Mouse (Mus musculus): ENCODE measurements around the gene Prcc. TPM values are rescaled to one million over a fixed set of nuclear protein-coding genes. Genes with fewer than 3 reads are reported as not detected.

Gene Prcc
- polyA plus RNA-seq, 1 experiment from 2014 or later, result 4.5 TPM

DNA sequence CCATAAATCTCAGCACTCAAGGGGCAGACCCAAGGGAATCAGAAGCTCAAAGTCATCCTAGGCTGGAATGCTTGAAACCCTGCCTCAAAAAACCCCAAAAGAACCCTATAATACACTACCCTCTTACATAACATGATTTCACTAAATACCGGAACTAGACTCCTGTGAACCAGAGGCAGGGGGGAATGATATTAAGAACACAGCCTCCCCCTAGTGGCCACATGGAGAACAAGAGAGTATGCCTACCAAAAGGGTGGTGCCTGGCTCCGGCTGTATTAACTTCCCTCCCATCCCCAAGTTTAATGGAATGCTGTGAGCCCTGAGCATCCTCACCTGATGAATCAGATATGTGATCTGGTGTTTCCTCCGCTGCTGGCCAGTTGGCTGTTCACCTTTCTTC, 25.6 kb downstream of the Prcc start:
- no peak overlapping the region for H3K4me2 ChIP-seq (ENCODE audit: low read depth, low read length)
- peaks cover 59% of the 10 kb centered on the region for H3K36me3 ChIP-seq (replicated peaks; ENCODE audit: insufficient read depth, low read length)
- no peaks in the 10 kb centered on the region for H3K27me3 ChIP-seq (ENCODE audit: insufficient read depth, low read length)
- DNase-seq (peak; percentile 60), ATAC-seq (peak; percentile 43; the same call in 1 of the 2 replicates)
- H3K9me3 ChIP-seq (ENCODE audit: low read length), result no peaks in the 10 kb centered on the region
- no peak overlapping the region for H3K27ac ChIP-seq (ENCODE audit: low read depth)
- H3K9ac ChIP-seq (replicated peaks), result no peak overlapping the region
- TF ChIP-seq CTCF (IDR thresholded peaks at IDR 0.05; ENCODE audit: low read depth) (peak; percentile 88), EP300 (IDR thresholded peaks at IDR 0.05; ENCODE audit: low read depth) (no peak)
- H3K4me3 ChIP-seq (ENCODE audit: low read depth, low read length), result no peak overlapping the region
- H3K4me1 ChIP-seq (ENCODE audit: insufficient read depth), result no peaks in the 10 kb centered on the region
- WGBS (ENCODE audit: insufficient replicate concordance), result 28% methylated on average over 3 of the region's 3 CpGs

DNA sequence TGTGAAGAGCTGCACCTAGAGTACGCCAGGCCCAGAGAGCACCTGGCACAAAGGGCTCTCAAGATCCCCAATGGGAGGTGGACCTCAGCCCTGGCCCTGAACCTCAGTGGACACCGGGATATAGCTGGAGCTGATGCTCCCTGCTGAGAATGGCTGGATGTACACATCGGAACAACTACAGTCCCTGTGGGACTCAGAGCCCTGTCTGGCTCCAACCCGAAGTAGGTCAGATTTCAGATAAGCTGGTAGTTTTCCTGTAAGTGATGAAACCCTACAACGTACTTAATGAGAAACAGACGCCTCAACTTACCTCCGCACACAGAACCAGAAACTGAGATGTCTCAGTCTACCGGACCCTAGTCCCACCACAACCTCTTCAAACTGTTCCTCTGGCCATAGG, 27.7 kb downstream of the Prcc start:
- no peaks in the 10 kb centered on the region for H3K9me3 ChIP-seq (ENCODE audit: low read length)
- peaks cover 46% of the 10 kb centered on the region for H3K36me3 ChIP-seq (replicated peaks; ENCODE audit: insufficient read depth, low read length)
- no peak for TF ChIP-seq CTCF (IDR thresholded peaks at IDR 0.05; ENCODE audit: low read depth)
- TF ChIP-seq EP300 (IDR thresholded peaks at IDR 0.05; ENCODE audit: low read depth), result no peak
- H3K27ac ChIP-seq (ENCODE audit: low read depth), result no peak overlapping the region
- 93% methylated on average over 8 of the region's 8 CpGs for WGBS (ENCODE audit: insufficient replicate concordance)
- H3K9ac ChIP-seq (replicated peaks), result no peak overlapping the region
- DNase-seq, result no peak
- H3K27me3 ChIP-seq (ENCODE audit: insufficient read depth, low read length), result no peaks in the 10 kb centered on the region
- no peak for ATAC-seq
- H3K4me1 ChIP-seq (ENCODE audit: insufficient read depth), result no peaks in the 10 kb centered on the region
- no peak overlapping the region for H3K4me3 ChIP-seq (ENCODE audit: low read depth, low read length)
- H3K4me2 ChIP-seq (ENCODE audit: low read depth, low read length), result no peak overlapping the region

DNA sequence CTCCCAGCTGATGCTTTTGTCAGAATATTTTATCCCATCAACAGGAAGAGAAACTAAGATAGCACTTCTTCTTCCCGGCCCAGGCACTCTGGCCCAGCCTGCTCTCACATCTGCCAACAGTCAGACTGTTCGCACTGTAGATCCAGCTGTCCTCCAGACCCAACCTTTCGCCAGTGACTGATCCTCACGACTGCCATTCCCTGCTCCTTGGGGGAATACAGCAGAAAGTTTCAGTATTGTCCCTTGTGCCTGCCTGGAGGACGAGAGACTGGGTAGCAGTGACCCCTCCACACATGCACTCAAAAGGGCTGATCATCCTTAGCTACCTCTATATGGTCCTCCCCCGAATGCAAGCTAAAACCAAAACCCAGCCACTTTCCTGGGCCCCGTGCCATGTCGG, 29.5 kb downstream of the Prcc start:
- ATAC-seq, result no peak
- no peak for DNase-seq
- no peak overlapping the region for H3K27ac ChIP-seq (ENCODE audit: low read depth)
- WGBS (ENCODE audit: insufficient replicate concordance), result 80% methylated on average over 8 of the region's 8 CpGs
- H3K4me3 ChIP-seq (ENCODE audit: low read depth, low read length), result no peak overlapping the region
- no peaks in the 10 kb centered on the region for H3K27me3 ChIP-seq (ENCODE audit: insufficient read depth, low read length)
- H3K9me3 ChIP-seq (ENCODE audit: low read length), result no peaks in the 10 kb centered on the region
- H3K9ac ChIP-seq (replicated peaks), result no peak overlapping the region
- TF ChIP-seq EP300 (IDR thresholded peaks at IDR 0.05; ENCODE audit: low read depth), result no peak
- no peak for TF ChIP-seq CTCF (IDR thresholded peaks at IDR 0.05; ENCODE audit: low read depth)
- no peaks in the 10 kb centered on the region for H3K4me1 ChIP-seq (ENCODE audit: insufficient read depth)
- peaks cover 31% of the 10 kb centered on the region for H3K36me3 ChIP-seq (replicated peaks; ENCODE audit: insufficient read depth, low read length)
- H3K4me2 ChIP-seq (ENCODE audit: low read depth, low read length), result no peak overlapping the region

DNA sequence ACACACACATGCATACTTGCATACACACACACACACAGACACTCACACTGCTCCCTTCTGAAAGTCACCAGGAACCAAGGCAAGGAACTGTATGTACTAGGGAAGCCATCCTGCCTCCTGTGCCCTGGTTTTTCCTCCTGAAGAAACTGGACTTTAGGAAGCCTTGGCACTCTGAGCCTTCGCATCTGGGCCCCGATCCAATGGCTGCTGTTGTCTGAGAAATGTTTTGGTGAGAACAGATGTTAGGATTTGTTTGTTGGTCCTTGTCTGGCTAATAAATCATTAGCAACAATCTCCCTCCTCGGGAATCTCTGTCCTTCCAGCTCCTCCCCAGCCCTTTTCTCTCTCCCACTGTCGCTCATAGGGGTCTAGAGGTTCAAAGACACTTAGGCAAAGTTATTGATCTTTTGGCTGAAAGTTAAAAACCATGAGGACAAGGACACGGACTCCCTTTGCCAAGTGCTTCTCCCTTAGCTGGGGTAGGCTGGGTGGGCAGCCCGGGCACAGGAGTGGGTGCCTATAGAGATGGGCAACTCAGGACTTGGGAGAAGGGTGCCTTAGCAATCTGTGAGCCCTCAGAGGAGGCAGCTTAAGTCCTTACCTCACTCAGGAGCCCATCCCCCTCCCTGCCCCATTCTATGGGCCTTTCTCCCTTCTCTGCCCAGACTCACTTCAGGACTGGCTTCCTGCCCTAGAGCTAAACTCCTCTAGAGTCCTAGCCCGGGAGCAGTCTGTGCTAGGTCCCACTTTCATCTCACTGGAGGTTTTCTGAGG, 30.4 kb downstream of the Prcc start:
- DNase-seq, result no peak
- no peaks in the 10 kb centered on the region for H3K9me3 ChIP-seq (ENCODE audit: low read length)

DNA sequence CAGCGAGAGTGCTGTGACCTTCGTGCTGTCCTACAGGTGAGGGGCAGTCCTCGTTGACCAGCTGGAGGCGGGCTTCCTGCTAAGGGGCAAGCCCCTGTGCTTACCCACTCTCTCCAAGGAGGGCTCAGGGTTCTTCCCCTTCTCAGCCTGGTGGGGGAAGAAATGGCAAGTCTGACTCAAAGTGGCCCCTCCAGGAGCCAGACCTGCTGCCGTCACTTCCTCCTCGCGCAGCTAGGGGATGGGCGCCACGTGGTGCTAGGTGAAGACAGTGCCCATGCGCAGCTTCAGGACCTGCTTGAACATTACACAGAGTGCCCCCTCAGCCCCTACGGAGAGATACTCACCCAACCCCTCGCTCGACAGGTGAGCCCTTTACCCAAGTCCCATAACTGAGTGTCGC, 36.3 kb downstream of the Prcc start:
- H3K27me3 ChIP-seq (ENCODE audit: insufficient read depth, low read length), result no peaks in the 10 kb centered on the region
- no peak for DNase-seq
- no peak overlapping the region for H3K27ac ChIP-seq (ENCODE audit: low read depth)
- no peak overlapping the region for H3K4me2 ChIP-seq (ENCODE audit: low read depth, low read length)
- peaks cover 6% of the 10 kb centered on the region; the same call in 1 of the 2 replicates for H3K4me1 ChIP-seq (ENCODE audit: insufficient read depth)
- no peak for TF ChIP-seq EP300 (IDR thresholded peaks at IDR 0.05; ENCODE audit: low read depth)
- no peak for TF ChIP-seq CTCF (IDR thresholded peaks at IDR 0.05; ENCODE audit: low read depth)
- ATAC-seq, result no peak
- WGBS (ENCODE audit: insufficient replicate concordance), result 60% methylated on average over 14 of the region's 14 CpGs
- H3K9me3 ChIP-seq (ENCODE audit: low read length), result no peaks in the 10 kb centered on the region
- no peak overlapping the region for H3K4me3 ChIP-seq (ENCODE audit: low read depth, low read length)
- H3K36me3 ChIP-seq (replicated peaks; ENCODE audit: insufficient read depth, low read length), result no peaks in the 10 kb centered on the region
- H3K9ac ChIP-seq (replicated peaks), result no peak overlapping the region

More for the DNA sequence above, 30.4 kb downstream of the Prcc start:
- WGBS (ENCODE audit: insufficient replicate concordance), result 54% methylated on average over 7 of the region's 7 CpGs
- no peak for ATAC-seq
- H3K4me3 ChIP-seq (ENCODE audit: low read depth, low read length), result no peak overlapping the region
- H3K4me1 ChIP-seq (ENCODE audit: insufficient read depth), result no peaks in the 10 kb centered on the region
- no peak overlapping the region for H3K4me2 ChIP-seq (ENCODE audit: low read depth, low read length)
- no peak overlapping the region for H3K9ac ChIP-seq (replicated peaks)
- H3K27me3 ChIP-seq (ENCODE audit: insufficient read depth, low read length), result no peaks in the 10 kb centered on the region
- TF ChIP-seq EP300 (IDR thresholded peaks at IDR 0.05; ENCODE audit: low read depth) (no peak), CTCF (IDR thresholded peaks at IDR 0.05; ENCODE audit: low read depth) (no peak)
- no peak overlapping the region for H3K27ac ChIP-seq (ENCODE audit: low read depth)
- H3K36me3 ChIP-seq (replicated peaks; ENCODE audit: insufficient read depth, low read length), result peaks cover 24% of the 10 kb centered on the region

DNA sequence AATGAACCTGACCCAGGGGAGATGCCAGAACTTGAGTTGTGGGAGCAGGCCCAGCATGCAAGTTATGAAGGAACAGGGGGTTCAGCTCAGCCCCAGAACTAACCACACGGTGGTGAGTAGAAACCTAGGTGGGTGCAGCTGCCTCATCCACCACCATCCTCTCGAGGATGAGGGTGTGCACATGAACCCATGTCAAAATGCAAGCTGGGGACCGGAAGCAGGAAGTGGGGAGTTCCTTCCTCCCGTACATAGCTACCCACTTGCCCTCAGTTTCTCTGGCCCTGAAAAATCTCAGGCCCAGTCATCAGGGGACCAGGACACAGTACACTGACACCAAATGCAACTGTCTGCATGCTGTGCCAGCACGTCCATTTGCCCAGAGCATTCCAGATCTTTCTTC, 37.7 kb downstream of the Prcc start:
- Histone ChIP-seq H3K4me3 (ENCODE audit: low read depth, low read length) (no peak overlapping the region), H3K36me3 (replicated peaks; ENCODE audit: insufficient read depth, low read length) (no peaks in the 10 kb centered on the region), H3K27ac (ENCODE audit: low read depth) (no peak overlapping the region), H3K4me2 (ENCODE audit: low read depth, low read length) (no peak overlapping the region), H3K4me1 (ENCODE audit: insufficient read depth) (peaks cover 6% of the 10 kb centered on the region; the same call in 1 of the 2 replicates), H3K9ac (replicated peaks) (no peak overlapping the region), H3K9me3 (ENCODE audit: low read length) (no peaks in the 10 kb centered on the region), H3K27me3 (ENCODE audit: insufficient read depth, low read length) (no peaks in the 10 kb centered on the region)
- TF ChIP-seq CTCF (IDR thresholded peaks at IDR 0.05; ENCODE audit: low read depth) (no peak), EP300 (IDR thresholded peaks at IDR 0.05; ENCODE audit: low read depth) (no peak)
- ATAC-seq (no peak), DNase-seq (no peak)
- 39% methylated on average over 5 of the region's 5 CpGs for WGBS (ENCODE audit: insufficient replicate concordance)

Data from liver, postnatal 0 days (tissue).